Mouse (Mus musculus) lung, adult 2 months (tissue): Measurements from ENCODE around the gene Cdk5rap1.
"Not testable (repeated sequence)": the region's sequence is repeated elsewhere in the genome, so short reads cannot be mapped to it uniquely, and the experiment has no call there.

Experiments used
- CTCF ChIP-seq: fragments of 200-500 bp; IDR thresholded peaks from 2 replicates; pipeline ENCODE4 v1.5.1; 2011; ENCODE audit warnings: mild to moderate bottlenecking, low read length, control low read depth; ENCODE audit not compliant: insufficient read depth
- POLR2A ChIP-seq: fragments of 200-500 bp; IDR thresholded peaks from 2 replicates; pipeline ENCODE4 v1.6.1; 2011; ENCODE audit warnings: low read depth, mild to moderate bottlenecking, control low read depth, low read length, borderline replicate concordance; ENCODE audit errors: extremely low read depth

DNA sequence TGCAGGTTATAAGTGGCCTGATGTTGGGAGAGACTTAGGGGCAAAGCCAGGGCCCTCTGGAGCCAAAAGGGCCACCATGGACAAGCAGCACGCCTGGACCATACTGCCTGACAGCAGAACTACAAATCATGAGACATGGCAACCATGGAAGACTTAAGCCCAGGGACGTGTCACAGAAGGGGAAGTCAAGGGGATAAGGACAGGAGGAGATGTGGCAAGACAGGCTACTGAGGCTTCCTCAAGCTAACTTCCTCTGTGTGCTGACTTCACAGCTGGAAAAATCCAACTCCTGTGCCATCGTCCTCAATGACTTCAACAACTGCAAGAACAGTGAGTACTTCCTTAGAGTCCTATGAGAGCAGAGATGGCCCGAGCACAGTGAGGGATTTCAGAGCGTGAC is 59.0 kb downstream of the Cdk5rap1 start:
- TF ChIP-seq CTCF, POLR2A: not testable (repeated sequence)
